Mouse (Mus musculus) fibroblast of lung, adult 2 months (primary cell): ENCODE data around the gene Zfp667.
A peak's percentile ranks its signal among the peaks of the same experiment; 100 is the strongest.

ENCODE experiments used
- DNase-seq: peaks from one replicate; pipeline ENCODE4 v3.0.0-alpha.2; 2011; ENCODE audit warnings: low read depth

Zfp667 gene

DNA sequence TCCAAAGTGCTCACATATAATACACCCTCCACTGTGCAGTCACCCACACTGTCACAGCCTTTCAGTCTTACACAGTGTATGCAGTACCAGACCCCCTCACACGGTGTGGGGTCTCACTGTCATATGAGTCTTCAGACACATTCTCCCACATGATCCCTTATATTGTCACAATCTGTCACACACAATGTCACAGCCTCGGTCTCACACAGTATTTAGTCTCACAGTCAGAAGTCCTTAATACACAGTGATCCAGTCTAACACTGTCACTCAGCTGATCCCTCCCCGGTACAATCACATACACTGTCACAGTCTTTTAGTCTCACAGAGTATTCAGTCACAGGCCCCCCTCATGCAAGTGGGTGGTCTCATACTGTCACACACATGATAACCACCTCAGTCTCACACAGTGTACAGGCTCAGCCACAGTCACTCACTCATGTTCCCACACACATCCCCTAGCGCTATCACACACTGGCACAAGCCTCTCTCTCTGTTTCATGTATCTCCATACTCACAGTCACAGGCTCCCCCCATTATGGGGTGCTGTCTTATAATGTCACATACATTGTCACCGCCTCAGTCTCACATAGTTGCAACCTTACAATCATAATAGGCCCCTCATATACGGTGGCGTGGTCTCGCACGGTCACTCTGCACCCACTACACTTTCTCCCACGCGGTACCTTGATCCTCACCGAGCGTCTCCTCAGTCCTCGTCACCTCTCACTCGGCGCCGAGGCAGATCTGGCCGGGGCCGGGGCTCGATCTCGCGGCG lies 44.3 kb downstream of the Zfp667 start:
- no peak for DNase-seq

DNA sequence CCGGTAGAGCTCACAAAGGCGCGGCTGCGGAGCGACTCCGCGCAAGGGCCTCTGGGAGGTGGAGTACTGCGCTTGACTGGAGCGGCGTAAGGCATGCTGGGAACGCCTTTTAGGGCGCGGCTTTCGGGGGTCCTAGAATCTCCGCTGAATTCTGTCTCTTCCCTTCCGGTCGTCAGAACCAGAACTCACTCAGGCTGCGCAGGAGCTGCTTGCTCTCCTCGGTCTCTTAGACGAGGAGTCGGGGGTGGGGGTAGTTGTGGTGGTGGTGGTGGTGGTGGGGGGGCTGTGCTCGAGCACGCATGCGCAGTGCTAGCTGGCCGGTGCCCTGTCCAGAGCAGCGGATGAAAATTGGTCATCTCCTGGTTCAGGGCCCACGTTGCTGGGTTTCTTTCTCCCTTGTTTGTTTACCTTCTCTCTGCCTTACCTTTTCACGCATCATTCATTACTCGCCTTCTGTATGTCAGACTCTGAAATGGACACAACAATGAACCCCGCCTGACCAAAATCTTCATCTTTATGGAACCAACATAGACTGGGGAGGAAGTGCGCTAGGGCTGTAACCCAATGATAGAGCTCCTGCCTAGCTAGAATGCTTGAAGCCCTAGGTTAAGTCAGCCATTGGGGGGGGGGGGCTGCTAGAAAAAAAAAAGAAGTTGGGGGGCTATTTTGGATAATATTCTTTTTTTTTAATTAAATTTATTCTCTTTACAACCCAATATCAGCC lies 45.0 kb downstream of the Zfp667 start, which contains the start of gene Zfp583:
Zfp583 (minus strand) TSS at position 53 of the 724 bp plus-strand sequence.
- peak; percentile 63 for DNase-seq

DNA sequence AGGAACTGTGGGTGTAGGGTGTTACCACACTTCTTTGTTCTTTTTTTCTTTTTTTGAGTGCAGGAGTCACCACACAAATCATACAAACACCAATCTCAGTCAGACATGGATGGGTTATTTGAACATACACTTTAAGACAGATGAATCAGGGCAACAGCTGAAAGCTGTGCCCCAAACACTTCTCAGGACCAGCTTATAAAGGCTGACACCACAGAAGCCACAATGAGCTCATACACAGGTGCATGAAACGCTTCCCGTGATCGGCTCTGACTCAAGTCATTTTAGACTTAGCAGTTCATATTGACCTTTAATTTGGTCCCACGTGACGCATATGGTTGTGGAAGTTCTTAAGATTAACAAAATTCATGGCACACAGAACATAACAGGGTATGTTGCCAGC lies 53.5 kb downstream of the Zfp667 start:
- no peak for DNase-seq

DNA sequence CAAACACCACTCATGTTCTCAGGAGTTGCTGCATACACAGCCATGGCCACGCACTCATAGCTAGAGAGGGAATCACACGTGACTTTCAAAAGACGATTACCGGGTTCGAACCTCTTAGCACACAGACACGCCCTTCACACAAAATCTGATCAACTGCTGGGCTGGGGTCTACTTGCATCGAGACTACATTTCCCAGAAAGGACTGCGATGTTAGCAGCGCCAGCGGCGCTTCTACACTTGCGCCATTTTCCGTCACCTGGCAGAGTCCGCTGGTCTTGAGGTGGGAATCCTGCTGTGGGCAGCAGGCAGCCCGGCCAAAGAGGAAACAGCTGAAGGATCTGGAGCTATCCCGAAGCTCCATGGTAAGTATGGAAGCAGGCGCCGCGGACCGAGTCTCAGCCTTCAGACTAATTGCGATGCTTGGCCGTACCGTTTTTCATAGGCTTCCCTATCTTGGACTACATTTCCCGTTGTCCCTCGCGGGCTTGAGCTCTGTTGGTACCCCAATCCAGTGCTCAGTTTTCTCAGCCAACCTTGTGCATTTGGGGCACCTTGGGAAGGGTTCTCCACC lies 57.2 kb downstream of the Zfp667 start, which contains the start of gene Gm3854:
Gm3854 (plus strand) TSS at position 259 of the 571 bp plus-strand sequence.
- DNase-seq, result peak; percentile 32

DNA sequence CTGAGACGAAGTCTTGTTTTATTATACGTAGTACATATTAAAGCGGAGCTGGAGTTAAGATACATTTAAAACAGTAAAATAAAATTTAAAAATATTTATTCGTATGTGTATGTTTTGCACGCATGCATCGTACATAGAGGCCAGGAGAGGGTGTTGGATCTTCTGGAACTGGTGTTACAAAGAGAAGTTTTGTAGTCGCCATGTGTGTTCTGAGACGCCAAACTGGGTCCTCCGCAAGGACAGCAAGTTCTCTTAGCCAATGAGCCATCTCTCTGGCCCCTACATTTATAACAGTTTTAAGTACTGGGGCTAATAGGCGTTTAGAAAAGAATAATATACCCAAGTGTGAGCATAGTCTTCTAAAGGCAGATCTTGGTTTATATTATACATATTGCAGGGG lies 57.7 kb downstream of the Zfp667 start:
- DNase-seq, result no peak
